Comparison of ENCODE assay signal across 11 mouse cellular contexts in the genomic region with DNA sequence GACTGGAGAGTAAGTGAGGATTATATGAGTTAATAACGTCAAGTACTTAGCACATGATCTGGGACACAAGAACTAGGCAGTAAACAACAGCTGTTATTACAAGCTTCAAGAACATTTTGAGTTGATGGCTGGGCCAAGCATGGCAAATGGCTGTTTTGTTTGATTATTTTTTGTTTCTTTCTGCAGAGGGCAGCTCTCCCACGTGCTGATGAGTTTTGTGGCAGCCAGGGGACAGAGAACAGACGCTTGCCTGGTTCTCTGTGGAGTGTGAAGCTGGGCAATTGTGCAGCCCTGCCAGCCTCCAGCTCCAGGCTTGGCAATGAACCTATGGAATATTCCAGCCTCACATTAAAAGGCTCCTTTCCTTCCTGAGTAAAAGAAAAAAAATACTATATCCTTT.
A peak's percentile ranks its signal among the peaks of the same experiment; 100 is the strongest.
DNase-seq lines count a peak whose midpoint lies in the region; TF ChIP-seq lines count a peak whose summit lies in the region.
"Had no signal": no experiment of that assay in that cellular context is flagged by ENCODE, and none has a peak within 500 bp of the region (broad histone marks: within the 10 kb centered on the region; RNA-seq: fewer than 3 reads in every experiment).

No protein-coding gene starts in this region.

- no peak for TF ChIP-seq CTCF in brain, embryonic 14.5 days (IDR thresholded peaks at IDR 0.05; ENCODE audit: borderline replicate concordance, extremely low read depth, insufficient read depth, insufficient read length)

- TF ChIP-seq POLR2A in brain, embryonic 14.5 days (IDR thresholded peaks at IDR 0.05; ENCODE audit: borderline replicate concordance, extremely low read depth, insufficient read depth, insufficient read length, poor library complexity, severe bottlenecking): no peak

- DNase-seq in cerebellum, postnatal 25 days: peak; percentile 15
- no peak for DNase-seq in cerebellum, postnatal 36 days
- peak; percentile 10 to 14 for DNase-seq in left cerebral cortex, postnatal 25 days (ENCODE audit: low spot score in 2 of 2)
- DNase-seq in left cerebral cortex, adult 18-20 months (ENCODE audit: low spot score in 2 of 2): no peak
- DNase-seq in brain, embryonic 14.5 days (ENCODE audit: low read depth): peak; percentile 84
- DNase-seq in layer of hippocampus, adult 8-10 months (ENCODE audit: low spot score in 2 of 2): peak; percentile 32 to 73
- no peak for DNase-seq in spleen, adult 18-20 months
- no peak for DNase-seq in adrenal gland, adult (ENCODE audit: inconsistent age in 2 of 2, low spot score in 1 of 2)
- DNase-seq: adrenal gland, postnatal 36 days; retina, postnatal 1 day; thymus, postnatal 25 days had no signal

- intact Hi-C loops in left cerebral cortex, postnatal 25 days (cut with DNase I): no loop called here

Comparison
In these comparisons a context has a peak if more than half of its experiments do, and no peak if none do; other contexts are left out.
1. DNase-seq: peak in cerebellum, postnatal 25 days (2 of 2), left cerebral cortex, postnatal 25 days (2 of 2), brain, embryonic 14.5 days (single experiment) and layer of hippocampus, adult 8-10 months (2 of 2); none in cerebellum, postnatal 36 days (0 of 2), left cerebral cortex, adult 18-20 months (0 of 2), spleen, adult 18-20 months (0 of 2) and adrenal gland, adult (0 of 2).